Mouse (Mus musculus): Measurements from ENCODE around the gene Anks1.

DNA sequence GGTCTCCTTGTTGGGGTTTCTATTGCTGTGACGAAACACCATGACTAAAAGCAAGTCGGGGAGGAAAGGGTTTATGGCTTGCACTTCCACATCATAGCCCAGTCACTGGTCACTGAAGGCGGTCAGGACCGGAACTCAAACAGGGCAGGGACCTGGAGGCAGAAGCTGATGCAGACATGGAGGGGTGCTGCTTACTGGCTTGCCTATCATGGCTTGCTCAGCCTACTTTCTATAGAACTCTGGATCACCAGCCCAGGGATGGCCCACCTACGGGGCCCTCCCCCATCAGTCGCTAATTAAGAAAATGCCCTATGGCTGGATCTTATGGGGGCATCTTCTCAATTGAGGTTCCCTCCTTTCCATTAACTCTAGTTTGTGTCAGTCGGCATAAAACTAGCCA, 2.3 kb downstream of the Anks1 start:
- TF ChIP-seq EP300 (optimal IDR thresholded peaks at IDR 0.05): no peak
- no peak for TF ChIP-seq CTCF (IDR thresholded peaks at IDR 0.05; ENCODE audit: low read depth)
